Mouse (Mus musculus) MEL (cell line): ENCODE results near the gene Sema5a.

ENCODE experiments used
- CHD2 ChIP-seq: IDR thresholded peaks from 2 replicates; pipeline ENCODE4 v1.6.1; 2011; ENCODE audit warnings: low read length, improper control_type of control experiment
- CTCF ChIP-seq, 3 experiments: IDR thresholded peaks in 2 of 3; conservative IDR thresholded peaks in 1 of 3; 2 replicates each; pipeline ENCODE4 v1.5.1; 2011 to 2012; ENCODE audit warnings: low read length in 3 of 3, low read depth in 2 of 3, mild to moderate bottlenecking in 2 of 3, improper control_type of control experiment in 1 of 3, inconsistent platforms in 1 of 3, mixed read lengths in 1 of 3, moderate library complexity in 1 of 3; ENCODE audit not compliant: control insufficient read depth in 1 of 3, insufficient read depth in 1 of 3, poor library complexity in 1 of 3, severe bottlenecking in 1 of 3
- GATA1 ChIP-seq: IDR thresholded peaks from 2 replicates; pipeline ENCODE4 v1.6.1; 2011; ENCODE audit warnings: low read depth, low read length, improper control_type of control experiment
- POLR2A ChIP-seq, 2 experiments: IDR thresholded peaks; 2 replicates each; pipeline ENCODE4 v1.6.1; 2011 to 2012; ENCODE audit warnings: low read length in 2 of 2, mild to moderate bottlenecking in 2 of 2, control low read depth in 1 of 2, improper control_type of control experiment in 1 of 2, low read depth in 1 of 2, moderate library complexity in 1 of 2; ENCODE audit not compliant: control insufficient read depth in 1 of 2, insufficient read depth in 1 of 2, poor library complexity in 1 of 2
- TAL1 ChIP-seq: IDR thresholded peaks from 2 replicates; pipeline ENCODE4 v1.6.1; 2012; ENCODE audit warnings: mild to moderate bottlenecking, inconsistent platforms, low read length, moderate library complexity, mixed read lengths

DNA sequence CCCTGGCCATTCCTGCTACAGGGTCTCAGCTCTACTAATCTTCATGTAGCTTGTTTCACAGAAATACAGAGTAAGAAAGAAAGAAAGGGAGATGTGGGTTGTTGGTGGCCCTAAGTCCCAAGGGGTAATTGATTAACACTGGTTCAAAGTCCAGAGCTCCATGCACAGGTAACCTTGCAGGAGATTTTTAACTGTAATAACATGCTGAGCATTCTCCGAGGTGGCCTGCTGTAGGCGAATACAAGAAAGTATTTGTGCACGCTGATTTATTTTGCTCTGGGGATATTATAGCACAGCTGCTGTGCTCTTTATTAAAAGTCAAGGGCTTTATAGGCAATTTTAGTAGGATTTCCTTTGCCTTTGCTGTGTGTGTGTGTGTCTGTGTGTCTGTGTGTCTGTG is 393.3 kb downstream of the Sema5a start:
- TF ChIP-seq CTCF (IDR thresholded peaks at IDR 0.05 in 2 of 3, conservative IDR thresholded peaks at IDR 0.05 in 1 of 3; ENCODE audit: control insufficient read depth in 1 of 3, insufficient read depth in 1 of 3, low read depth in 2 of 3, low read length in 3 of 3, poor library complexity in 1 of 3, severe bottlenecking in 1 of 3) (no peak), POLR2A (IDR thresholded peaks at IDR 0.05; ENCODE audit: control insufficient read depth in 1 of 2, insufficient read depth in 1 of 2, low read depth in 1 of 2, low read length in 2 of 2, poor library complexity in 1 of 2) (no peak), GATA1 (no peak), CHD2 (no peak), TAL1 (no peak)
